Mouse (Mus musculus): ENCODE data around the gene Lrrc23.
A peak's percentile ranks its signal among the peaks of the same experiment; 100 is the strongest.

Gene Lrrc23

DNA sequence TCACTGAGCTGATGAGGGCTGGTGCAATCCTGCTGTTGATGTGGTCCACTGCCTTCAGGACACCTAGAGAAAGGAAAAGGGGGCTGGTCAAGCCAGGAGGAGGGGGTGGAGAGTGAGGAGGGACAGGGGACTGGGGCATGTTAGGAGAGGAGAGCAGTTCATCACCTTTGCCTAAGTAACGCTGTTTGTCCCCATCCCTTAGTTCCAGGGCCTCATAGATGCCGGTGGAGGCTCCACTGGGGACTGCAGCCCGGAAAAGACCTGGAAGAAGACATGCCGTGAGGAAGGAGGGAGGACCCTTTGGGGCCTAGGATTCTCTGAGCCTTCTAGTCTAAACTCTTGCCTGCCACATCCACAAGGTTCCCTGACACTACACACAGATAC, 12.0 kb downstream of the Lrrc23 start:
- DNase-seq = no peak

DNA sequence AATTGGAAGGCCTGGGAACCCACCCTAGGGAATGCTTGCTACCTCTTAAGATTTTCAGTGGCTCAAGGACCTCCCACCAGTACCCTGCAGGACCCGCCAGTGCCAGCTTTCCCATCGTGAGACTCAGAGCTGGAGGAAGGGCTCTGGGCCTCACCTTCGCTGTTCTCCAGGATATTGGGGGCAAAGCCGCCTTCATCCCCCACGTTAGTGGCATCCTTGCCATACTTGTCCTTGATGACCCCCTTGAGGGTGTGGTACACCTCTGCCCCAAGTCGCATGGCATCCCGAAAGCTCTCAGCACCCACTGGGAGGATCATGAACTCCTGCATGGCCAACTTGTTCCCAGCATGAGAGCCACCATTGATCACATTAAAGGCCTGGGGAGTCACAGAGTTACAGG, 13.6 kb downstream of the Lrrc23 start:
- no peak for DNase-seq

DNA sequence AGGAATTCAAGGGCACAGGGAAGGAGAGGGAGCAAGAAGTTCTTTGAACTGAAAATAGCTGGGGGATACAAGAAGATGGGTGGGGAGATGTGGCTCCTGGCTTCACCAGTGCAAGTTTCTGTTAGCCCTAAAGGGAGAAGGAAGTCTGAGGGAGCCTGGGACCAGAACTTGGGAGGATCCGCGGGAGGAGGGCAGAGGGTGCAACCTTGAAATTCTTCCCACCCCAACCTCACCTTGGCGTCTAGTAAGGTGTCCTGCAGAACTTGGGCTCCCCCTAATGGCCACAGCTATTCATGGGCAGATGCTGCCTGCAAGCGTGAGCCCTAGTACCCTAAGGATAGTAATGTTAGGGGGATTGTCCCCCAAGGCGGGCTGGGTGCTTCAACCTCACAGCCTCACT, 20.3 kb downstream of the Lrrc23 start:
- DNase-seq = peak; percentile 83

- DNase-seq = no peak
Measured at GRCm38 (mm10) chr6:124758849-124759232, 20.7 kb downstream of the Lrrc23 start.

- no peak for DNase-seq
Measured at GRCm38 (mm10) chr6:124757909-124758848, 21.3 kb downstream of the Lrrc23 start.

DNA sequence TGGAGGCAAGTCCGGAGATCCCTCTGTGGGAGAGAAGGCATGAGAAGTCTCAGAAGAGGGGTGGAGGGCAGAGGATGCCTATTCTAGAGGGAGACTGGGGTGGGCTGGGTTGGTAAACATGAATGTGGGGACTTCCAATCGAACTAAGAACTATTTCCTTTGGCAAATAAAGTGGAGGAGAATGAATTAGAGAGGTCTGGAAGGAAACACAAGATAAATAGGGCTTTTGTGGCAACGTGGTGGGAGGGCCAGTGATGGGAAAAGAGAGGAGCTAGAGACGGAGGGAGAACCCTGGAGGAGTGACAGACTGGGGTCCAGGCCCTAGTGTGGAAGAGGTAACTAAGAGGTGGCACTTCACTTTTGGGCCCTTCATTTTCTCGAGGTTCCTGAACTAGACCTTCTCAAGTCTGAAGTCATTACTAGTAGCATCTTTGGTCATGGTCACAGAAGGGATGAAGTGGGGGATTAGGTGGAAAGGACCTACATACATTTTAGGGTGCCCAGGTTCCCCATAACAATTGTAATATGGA, 22.1 kb downstream of the Lrrc23 start:
- no peak for DNase-seq

GRCm38 (mm10) chr6:124756652-124757350, 22.7 kb downstream of the Lrrc23 start:
- peak; percentile 65 to 69 for DNase-seq

DNA sequence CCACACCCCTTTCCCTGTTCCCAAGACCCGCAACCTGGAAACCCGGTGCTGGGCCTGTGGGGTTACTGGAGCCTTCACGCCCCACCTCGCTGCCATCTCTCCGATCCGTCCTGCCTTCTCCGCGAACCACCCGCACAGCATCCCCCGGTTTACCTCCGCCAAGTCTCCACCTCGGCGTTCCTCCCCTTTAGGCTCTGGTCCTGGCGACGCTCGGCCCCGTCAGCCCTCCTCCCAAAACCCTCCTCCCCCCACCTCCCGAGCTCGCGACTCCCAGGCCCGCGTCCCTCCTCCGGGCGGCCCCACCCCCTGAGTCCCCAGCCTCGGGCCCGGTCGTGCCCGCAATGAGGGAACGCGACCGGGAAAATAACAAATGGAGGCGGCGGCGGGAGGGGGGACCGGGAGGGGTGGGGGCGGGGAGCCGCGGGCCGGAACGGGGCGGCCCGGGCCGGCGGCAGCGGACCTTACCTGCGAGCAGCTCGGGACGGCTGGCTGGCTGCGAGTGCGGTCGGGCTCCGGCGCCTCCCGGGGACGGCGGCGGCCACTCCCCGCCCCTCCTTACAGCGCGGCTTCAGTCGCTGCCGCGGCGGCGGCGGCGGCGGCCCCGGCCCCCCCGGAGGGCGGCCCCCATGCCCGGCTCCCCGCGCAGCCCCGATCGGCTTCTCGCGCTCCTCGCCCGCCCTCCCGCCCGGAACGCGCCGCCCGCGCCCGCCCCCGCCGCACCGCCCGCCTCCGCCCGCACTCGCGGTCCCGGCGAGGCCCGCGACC, 23.5 kb downstream of the Lrrc23 start, which contains the start of the genes Gm45234 and Atn1:
Gene Gm45234, minus strand, starts transcription at position 191 of the 765 bp plus-strand sequence.
Gene Atn1, minus strand, starts transcription at position 694 of the 765 bp plus-strand sequence.
- DNase-seq = peak; percentile 52

- DNase-seq = no peak
Measured at GRCm38 (mm10) chr6:124755306-124755705, 24.2 kb downstream of the Lrrc23 start.

DNA sequence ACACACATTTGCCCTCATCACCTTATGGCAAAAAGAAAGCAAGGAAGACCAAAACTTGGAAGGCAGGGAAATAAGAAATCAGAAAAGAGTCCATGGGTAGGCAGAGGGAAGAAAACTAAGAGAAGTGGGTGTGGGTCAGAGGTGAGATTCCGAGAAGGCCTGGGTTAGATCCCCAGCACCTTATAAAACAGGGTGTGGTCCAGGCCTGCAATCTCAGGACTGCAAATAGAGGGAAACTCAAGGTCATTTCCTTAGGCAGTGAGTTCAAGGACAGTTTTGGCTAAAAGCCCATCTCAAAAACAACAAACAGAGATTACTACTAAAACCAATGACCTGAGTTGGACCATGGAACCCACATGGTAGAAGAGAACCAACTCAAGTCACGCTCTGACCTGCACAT, 25.7 kb downstream of the Lrrc23 start:
- DNase-seq = no peak

DNA sequence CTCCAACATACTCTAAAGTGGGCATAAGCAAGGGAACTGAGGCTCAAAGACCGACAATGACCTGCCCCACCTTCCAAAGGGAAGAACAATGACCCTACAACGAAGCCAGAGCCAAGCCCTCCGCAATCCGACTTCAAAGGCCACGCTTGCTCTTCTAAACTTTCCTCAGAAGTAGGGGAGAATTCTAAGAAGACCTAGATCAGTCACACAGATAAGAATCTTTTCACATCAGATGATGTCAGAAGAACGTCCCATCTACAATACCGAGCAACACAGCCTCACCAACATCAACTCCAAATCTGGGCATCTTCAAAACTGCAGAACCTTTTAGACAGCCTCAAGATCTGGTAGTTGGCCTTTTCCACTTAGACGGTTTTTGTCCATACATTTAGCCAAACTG, 29.1 kb downstream of the Lrrc23 start:
- peak in 1 of 2 experiments; percentile 22 for DNase-seq

GRCm38 (mm10) chr6:124746654-124747632, 32.6 kb downstream of the Lrrc23 start:
- peak in 1 of 2 experiments; percentile 20 for DNase-seq

DNA sequence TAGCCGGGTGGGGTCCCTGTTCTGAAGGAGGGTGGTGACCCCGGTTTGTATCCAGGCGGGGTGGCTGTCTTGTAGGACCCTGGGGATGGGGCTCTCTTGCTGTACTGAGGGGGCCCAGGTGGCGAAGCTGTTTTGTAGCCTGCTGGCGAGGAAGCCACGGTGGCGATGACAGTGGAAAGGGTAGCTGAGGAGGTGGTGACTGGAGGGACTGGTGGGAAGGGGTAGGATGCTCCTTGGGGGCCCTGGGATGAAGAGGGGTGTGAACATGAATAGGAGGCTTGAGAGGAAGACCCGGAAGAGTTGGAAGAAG, 33.3 kb downstream of the Lrrc23 start:
- DNase-seq = no peak

- DNase-seq = peak; percentile 94 to 95
Measured at GRCm38 (mm10) chr6:124745490-124746295, 33.8 kb downstream of the Lrrc23 start.

- DNase-seq = peak in 1 of 2 experiments; percentile 61
Measured at GRCm38 (mm10) chr6:124744755-124745321, 34.7 kb downstream of the Lrrc23 start.

GRCm38 (mm10) chr6:124743647-124744046, 35.9 kb downstream of the Lrrc23 start:
- DNase-seq = no peak

DNA sequence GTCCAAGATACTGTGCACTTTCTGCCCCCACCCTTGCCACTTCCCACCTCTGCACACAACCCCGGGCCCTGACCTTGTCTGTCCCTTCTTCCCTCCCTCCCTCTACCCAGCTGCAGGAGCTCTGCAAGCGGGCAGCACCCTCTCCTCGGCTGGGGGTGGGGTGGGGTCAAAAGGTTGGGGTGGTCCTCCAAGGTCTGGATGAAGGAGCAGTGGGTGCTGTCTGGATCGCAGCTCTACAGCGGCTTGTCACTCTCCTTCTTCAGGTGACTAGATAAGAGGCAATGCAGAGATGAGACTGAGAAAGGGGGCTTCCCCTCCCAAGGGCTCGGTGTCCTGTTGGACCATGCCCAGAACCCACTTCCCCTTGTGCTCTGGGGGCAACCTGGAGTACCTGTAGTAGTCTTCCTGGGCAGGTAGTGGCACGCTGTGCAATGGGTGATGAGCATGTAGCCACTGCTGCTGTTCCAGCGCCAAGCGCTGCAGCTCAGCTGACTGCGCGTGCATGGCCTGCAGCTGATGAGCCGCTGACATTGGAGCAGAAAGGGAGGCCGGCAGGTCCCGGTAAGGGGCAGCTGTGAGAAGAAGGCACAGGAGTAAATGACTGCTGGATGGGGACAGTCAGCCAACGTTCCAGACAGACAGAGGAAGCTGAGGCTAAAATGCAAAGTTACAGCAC, 36.5 kb downstream of the Lrrc23 start:
- DNase-seq = peak in 1 of 2 experiments; percentile 37

DNA sequence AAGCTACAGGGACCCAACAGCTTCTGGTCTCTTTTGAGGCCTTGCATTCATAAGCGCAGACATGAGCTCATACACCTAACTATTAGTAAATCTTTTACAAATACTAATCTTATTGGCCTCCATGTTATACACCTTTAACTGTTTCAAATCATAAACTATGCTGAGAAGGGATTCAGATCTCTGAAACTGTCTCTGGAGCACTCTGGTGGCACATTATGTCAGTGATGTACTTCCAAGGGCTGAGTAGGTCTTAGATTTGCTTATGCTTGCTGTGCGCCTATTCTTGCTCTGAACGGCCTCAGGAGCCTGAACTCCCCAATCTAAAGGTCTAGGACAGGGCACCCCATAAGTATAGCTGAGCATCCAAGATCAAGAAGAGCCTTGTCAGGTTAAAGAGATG, 37.7 kb downstream of the Lrrc23 start:
- no peak for DNase-seq

GRCm38 (mm10) chr6:124740888-124741761, 38.4 kb downstream of the Lrrc23 start, which contains the start of gene Grcc10:
TSS of gene Grcc10 (minus strand) at chr6:124741374.
- peak; percentile 91 to 95 for DNase-seq

All from thymus, postnatal 36 days (tissue).